Mouse (Mus musculus): ENCODE measurements around the gene Fbxo28. TPM values are rescaled to one million over a fixed set of nuclear protein-coding genes. Genes with fewer than 3 reads are reported as not detected.

The Fbxo28 gene
- total and polyA plus RNA-seq, 2 experiments from 2014 or later: 7.7 to 27.9 TPM

DNA sequence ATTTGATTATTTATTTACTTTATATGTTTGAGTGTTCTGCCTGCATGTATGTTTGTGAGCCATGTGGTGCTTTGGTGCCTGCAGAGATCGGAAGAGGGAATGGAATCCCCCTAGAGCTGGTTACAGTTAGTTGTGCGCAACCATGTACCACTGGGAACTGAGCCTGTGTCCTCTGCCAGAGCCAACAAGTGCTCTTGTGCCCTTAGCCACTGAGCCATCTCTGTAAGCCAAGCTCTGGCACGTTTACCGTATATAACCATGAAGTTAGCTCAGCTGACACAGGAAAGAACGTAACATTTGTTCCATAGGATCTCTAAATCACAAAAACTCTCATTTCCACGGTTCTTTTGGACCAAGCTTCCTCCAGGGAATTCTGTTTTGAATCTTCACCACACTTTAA is 61.4 kb downstream of the Fbxo28 start:
- H3K36me3 ChIP-seq (replicated peaks; ENCODE audit: control insufficient read depth, insufficient read depth, low read length): peaks cover 43% of the 10 kb centered on the region
- H3K9me3 ChIP-seq (replicated peaks; ENCODE audit: control insufficient read depth, low read length): no peaks in the 10 kb centered on the region
- DNase-seq (ENCODE audit: low spot score) (no peak), ATAC-seq (ENCODE audit: insufficient read depth, low read depth) (no peak)
- TF ChIP-seq CTCF (IDR thresholded peaks at IDR 0.05; ENCODE audit: low read depth): no peak
- no peak for TF ChIP-seq EP300 (IDR thresholded peaks at IDR 0.05; ENCODE audit: low read depth)
- peak overlapping the region; percentile 76; the same call in 1 of the 2 replicates for H3K4me2 ChIP-seq (ENCODE audit: low read depth, low read length)
- no peak overlapping the region for H3K4me3 ChIP-seq (ENCODE audit: low read depth, low read length)
- no peak overlapping the region for H3K9ac ChIP-seq (replicated peaks; ENCODE audit: low read depth, low read length)
- 71% methylated on average over 6 of the region's 6 CpGs for WGBS
- peak overlapping the region; percentile 94; the same call in 1 of the 2 replicates for H3K27ac ChIP-seq (ENCODE audit: low read depth)
- no peaks in the 10 kb centered on the region for H3K27me3 ChIP-seq (ENCODE audit: control insufficient read depth, insufficient read depth, low read length)
- H3K4me1 ChIP-seq (ENCODE audit: control insufficient read depth, insufficient read depth): peaks cover 20% of the 10 kb centered on the region

DNA sequence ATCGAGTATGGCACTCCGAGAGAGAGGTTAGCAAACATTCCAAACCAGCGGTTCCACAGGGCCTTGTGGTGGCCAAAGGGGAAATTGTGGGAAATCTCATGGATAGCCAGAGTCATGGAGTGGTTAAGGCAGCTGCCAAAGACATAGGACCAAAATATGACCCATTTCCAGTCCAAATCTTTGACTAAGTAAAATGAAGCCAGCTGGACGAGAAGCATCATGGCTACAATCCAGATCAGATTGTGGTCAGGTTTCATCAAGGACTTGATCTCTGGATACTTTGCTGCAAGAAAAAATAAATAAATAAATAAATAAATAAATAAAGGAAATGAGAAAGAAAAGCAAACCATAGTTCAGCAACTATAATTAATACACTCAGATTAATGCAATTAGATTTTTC is 62.0 kb downstream of the Fbxo28 start:
- Histone ChIP-seq H3K27me3 (ENCODE audit: control insufficient read depth, insufficient read depth, low read length) (no peaks in the 10 kb centered on the region), H3K4me1 (ENCODE audit: control insufficient read depth, insufficient read depth) (peaks cover 20% of the 10 kb centered on the region), H3K27ac (ENCODE audit: low read depth) (no peak overlapping the region), H3K9ac (replicated peaks; ENCODE audit: low read depth, low read length) (no peak overlapping the region), H3K4me3 (ENCODE audit: low read depth, low read length) (no peak overlapping the region), H3K9me3 (replicated peaks; ENCODE audit: control insufficient read depth, low read length) (no peaks in the 10 kb centered on the region), H3K4me2 (ENCODE audit: low read depth, low read length) (no peak overlapping the region), H3K36me3 (replicated peaks; ENCODE audit: control insufficient read depth, insufficient read depth, low read length) (peaks cover 46% of the 10 kb centered on the region)
- 84% methylated on average over 4 of the region's 4 CpGs for whole genome bisulfite sequencing
- DNase-seq (ENCODE audit: low spot score): no peak
- TF ChIP-seq EP300 (IDR thresholded peaks at IDR 0.05; ENCODE audit: low read depth) (no peak), CTCF (IDR thresholded peaks at IDR 0.05; ENCODE audit: low read depth) (no peak)
- ATAC-seq (ENCODE audit: insufficient read depth, low read depth): no peak

DNA sequence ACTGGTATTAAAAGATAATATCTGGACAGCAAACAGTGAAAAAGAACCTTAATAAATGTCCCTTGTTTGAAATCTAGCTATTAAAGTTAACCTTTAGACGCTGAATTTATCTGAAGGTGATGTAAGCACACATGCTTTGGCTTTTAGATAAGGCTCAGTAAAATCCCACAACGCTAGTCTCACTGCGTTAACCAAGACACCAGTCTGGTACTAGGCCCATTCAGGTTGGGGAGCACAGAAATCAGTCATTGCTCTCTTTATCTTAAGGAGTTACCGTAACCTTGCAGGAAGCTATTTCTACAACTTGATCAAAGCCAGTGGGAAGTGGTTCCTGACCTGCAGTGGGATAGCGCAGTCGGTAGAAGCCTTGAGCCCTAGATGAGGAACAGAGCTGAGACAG is 66.3 kb downstream of the Fbxo28 start:
- WGBS: 71% methylated on average over 6 of the region's 6 CpGs
- H3K4me1 ChIP-seq (ENCODE audit: control insufficient read depth, insufficient read depth): peaks cover 2% of the 10 kb centered on the region
- H3K27ac ChIP-seq (ENCODE audit: low read depth): no peak overlapping the region
- no peak overlapping the region for H3K9ac ChIP-seq (replicated peaks; ENCODE audit: low read depth, low read length)
- H3K27me3 ChIP-seq (ENCODE audit: control insufficient read depth, insufficient read depth, low read length): no peaks in the 10 kb centered on the region
- H3K9me3 ChIP-seq (replicated peaks; ENCODE audit: control insufficient read depth, low read length): no peaks in the 10 kb centered on the region
- ATAC-seq (ENCODE audit: insufficient read depth, low read depth) (no peak), DNase-seq (ENCODE audit: low spot score) (no peak)
- H3K36me3 ChIP-seq (replicated peaks; ENCODE audit: control insufficient read depth, insufficient read depth, low read length): peaks cover 55% of the 10 kb centered on the region
- no peak overlapping the region for H3K4me2 ChIP-seq (ENCODE audit: low read depth, low read length)
- no peak overlapping the region for H3K4me3 ChIP-seq (ENCODE audit: low read depth, low read length)
- TF ChIP-seq EP300 (IDR thresholded peaks at IDR 0.05; ENCODE audit: low read depth) (no peak), CTCF (IDR thresholded peaks at IDR 0.05; ENCODE audit: low read depth) (no peak)

DNA sequence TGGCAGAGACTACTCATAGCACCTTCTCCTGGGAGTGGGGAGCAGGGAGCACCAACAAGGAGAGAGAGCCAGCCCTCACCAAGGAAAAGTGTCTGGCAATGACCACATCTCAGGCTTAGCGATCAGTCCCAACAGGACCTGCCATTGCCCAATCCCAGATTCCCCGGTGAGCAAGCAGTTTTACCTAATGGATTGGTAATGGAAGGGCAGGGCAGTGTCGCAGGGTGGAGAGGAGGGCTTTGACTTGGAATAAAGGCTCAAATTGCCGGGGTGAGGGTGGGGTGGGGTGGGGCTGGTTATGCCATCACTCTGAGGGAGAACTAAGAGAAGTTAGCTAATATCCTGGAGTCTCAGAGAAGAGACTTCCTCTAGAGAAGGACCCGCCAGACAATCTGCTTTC is 69.8 kb downstream of the Fbxo28 start:
- H3K27me3 ChIP-seq (ENCODE audit: control insufficient read depth, insufficient read depth, low read length): no peaks in the 10 kb centered on the region
- DNase-seq (ENCODE audit: low spot score) (no peak), ATAC-seq (ENCODE audit: insufficient read depth, low read depth) (no peak)
- 76% methylated on average over 5 of the region's 5 CpGs for WGBS
- no peaks in the 10 kb centered on the region for H3K9me3 ChIP-seq (replicated peaks; ENCODE audit: control insufficient read depth, low read length)
- TF ChIP-seq EP300 (IDR thresholded peaks at IDR 0.05; ENCODE audit: low read depth): no peak
- no peak for TF ChIP-seq CTCF (IDR thresholded peaks at IDR 0.05; ENCODE audit: low read depth)
- H3K36me3 ChIP-seq (replicated peaks; ENCODE audit: control insufficient read depth, insufficient read depth, low read length): peaks cover 28% of the 10 kb centered on the region
- no peak overlapping the region for H3K27ac ChIP-seq (ENCODE audit: low read depth)
- no peak overlapping the region for H3K4me2 ChIP-seq (ENCODE audit: low read depth, low read length)
- H3K4me3 ChIP-seq (ENCODE audit: low read depth, low read length): no peak overlapping the region
- H3K9ac ChIP-seq (replicated peaks; ENCODE audit: low read depth, low read length): no peak overlapping the region
- no peaks in the 10 kb centered on the region for H3K4me1 ChIP-seq (ENCODE audit: control insufficient read depth, insufficient read depth)

DNA sequence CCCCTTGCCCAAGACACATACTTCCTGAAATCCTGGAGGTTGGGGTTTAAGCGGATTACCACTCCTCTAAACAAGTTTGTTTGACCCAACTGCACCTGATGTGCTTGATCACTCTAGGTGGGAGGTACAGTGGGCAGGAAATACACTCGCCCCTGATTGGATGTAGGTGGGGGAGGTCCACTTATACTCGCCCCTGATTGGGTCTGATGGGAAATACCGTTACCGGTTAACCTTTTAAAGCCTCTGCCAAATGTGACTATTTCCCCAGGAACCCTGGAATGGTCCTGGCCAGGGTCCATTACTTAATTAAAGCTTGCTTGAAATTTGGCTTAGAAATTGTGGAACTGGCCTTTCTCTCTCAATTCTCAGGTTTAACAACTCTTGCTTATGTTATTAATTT is 70.3 kb downstream of the Fbxo28 start:
- no peak overlapping the region for H3K4me2 ChIP-seq (ENCODE audit: low read depth, low read length)
- no peaks in the 10 kb centered on the region for H3K27me3 ChIP-seq (ENCODE audit: control insufficient read depth, insufficient read depth, low read length)
- H3K9me3 ChIP-seq (replicated peaks; ENCODE audit: control insufficient read depth, low read length): no peaks in the 10 kb centered on the region
- H3K27ac ChIP-seq (ENCODE audit: low read depth): no peak overlapping the region
- peaks cover 24% of the 10 kb centered on the region for H3K36me3 ChIP-seq (replicated peaks; ENCODE audit: control insufficient read depth, insufficient read depth, low read length)
- WGBS: 69% methylated on average over 5 of the region's 5 CpGs
- no peak overlapping the region for H3K9ac ChIP-seq (replicated peaks; ENCODE audit: low read depth, low read length)
- no peaks in the 10 kb centered on the region for H3K4me1 ChIP-seq (ENCODE audit: control insufficient read depth, insufficient read depth)
- H3K4me3 ChIP-seq (ENCODE audit: low read depth, low read length): no peak overlapping the region
- ATAC-seq (ENCODE audit: insufficient read depth, low read depth): no peak
- TF ChIP-seq EP300 (IDR thresholded peaks at IDR 0.05; ENCODE audit: low read depth): no peak
- TF ChIP-seq CTCF (IDR thresholded peaks at IDR 0.05; ENCODE audit: low read depth): no peak
- DNase-seq (ENCODE audit: low spot score): no peak

DNA sequence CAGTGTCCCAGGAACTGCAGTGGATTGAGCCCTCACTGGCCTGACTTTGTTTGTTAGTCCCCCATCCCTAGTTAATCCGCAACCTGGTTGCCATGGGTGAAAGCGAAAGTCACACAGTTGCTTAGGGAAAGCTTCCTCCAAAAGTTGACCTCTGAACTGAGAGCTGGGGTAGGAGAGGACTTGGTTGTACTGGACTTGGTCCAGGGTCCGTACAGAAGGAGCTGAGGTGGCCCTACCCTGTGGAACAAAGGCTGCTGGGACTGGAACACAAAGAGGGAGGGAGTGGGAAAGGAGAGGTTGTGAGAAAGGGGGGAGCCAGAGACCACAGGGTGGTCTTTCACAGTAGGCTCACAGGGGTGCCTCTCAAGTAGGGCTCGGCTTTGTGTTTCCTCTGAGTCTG is 73.1 kb downstream of the Fbxo28 start:
- no peak overlapping the region for H3K9ac ChIP-seq (replicated peaks; ENCODE audit: low read depth, low read length)
- no peaks in the 10 kb centered on the region for H3K9me3 ChIP-seq (replicated peaks; ENCODE audit: control insufficient read depth, low read length)
- DNase-seq (ENCODE audit: low spot score) (no peak), ATAC-seq (ENCODE audit: insufficient read depth, low read depth) (no peak)
- TF ChIP-seq EP300 (IDR thresholded peaks at IDR 0.05; ENCODE audit: low read depth) (no peak), CTCF (IDR thresholded peaks at IDR 0.05; ENCODE audit: low read depth) (no peak)
- H3K27me3 ChIP-seq (ENCODE audit: control insufficient read depth, insufficient read depth, low read length): no peaks in the 10 kb centered on the region
- no peak overlapping the region for H3K27ac ChIP-seq (ENCODE audit: low read depth)
- H3K36me3 ChIP-seq (replicated peaks; ENCODE audit: control insufficient read depth, insufficient read depth, low read length): peaks cover 7% of the 10 kb centered on the region
- WGBS: 82% methylated on average over 4 of the region's 4 CpGs
- no peaks in the 10 kb centered on the region for H3K4me1 ChIP-seq (ENCODE audit: control insufficient read depth, insufficient read depth)
- no peak overlapping the region for H3K4me3 ChIP-seq (ENCODE audit: low read depth, low read length)
- H3K4me2 ChIP-seq (ENCODE audit: low read depth, low read length): no peak overlapping the region
